Mouse (Mus musculus): ENCODE data around the gene Slc6a15. TPM values are rescaled to one million over a fixed set of nuclear protein-coding genes. Genes with fewer than 3 reads are reported as not detected.

Slc6a15 gene
- polyA plus RNA-seq, 1 experiment from 2014 or later, result 8.4 TPM

- ATAC-seq (ENCODE audit: low read depth), result no peak
- DNase-seq (ENCODE audit: low spot score), result peak; percentile 53
- 19% methylated on average over 4 of the region's 4 CpGs for WGBS
Measured at GRCm38 (mm10) chr10:103402171-103402570, 34.6 kb downstream of the Slc6a15 start.

GRCm38 (mm10) chr10:103427717-103428116 is 60.1 kb downstream of the Slc6a15 start:
- Histone ChIP-seq H3K9ac (ENCODE audit: low read depth, low read length) (no peak overlapping the region), H3K27me3 (replicated peaks; ENCODE audit: control insufficient read depth, insufficient read depth, low read length) (no peaks in the 10 kb centered on the region), H3K4me3 (ENCODE audit: low read depth, low read length) (no peak overlapping the region), H3K9me3 (ENCODE audit: control insufficient read depth, low read length) (no peaks in the 10 kb centered on the region), H3K36me3 (ENCODE audit: control insufficient read depth, insufficient read depth, low read length) (no peaks in the 10 kb centered on the region), H3K27ac (replicated peaks; ENCODE audit: low read depth, low read length) (no peak overlapping the region), H3K4me1 (ENCODE audit: control insufficient read depth, insufficient read depth, low read length) (no peaks in the 10 kb centered on the region), H3K4me2 (ENCODE audit: low read depth, low read length) (no peak overlapping the region)
- no peak for ATAC-seq (ENCODE audit: low read depth)
- peak; percentile 24 for DNase-seq (ENCODE audit: low spot score)
- 63% methylated on average over 1 of the region's 1 CpGs for WGBS

More at GRCm38 (mm10) chr10:103402171-103402570, 34.6 kb downstream of the Slc6a15 start:
- Histone ChIP-seq H3K27me3 (replicated peaks; ENCODE audit: control insufficient read depth, insufficient read depth, low read length) (no peaks in the 10 kb centered on the region), H3K36me3 (ENCODE audit: control insufficient read depth, insufficient read depth, low read length) (no peaks in the 10 kb centered on the region), H3K9ac (ENCODE audit: low read depth, low read length) (no peak overlapping the region), H3K27ac (replicated peaks; ENCODE audit: low read depth, low read length) (no peak overlapping the region), H3K4me2 (ENCODE audit: low read depth, low read length) (no peak overlapping the region), H3K4me1 (ENCODE audit: control insufficient read depth, insufficient read depth, low read length) (no peaks in the 10 kb centered on the region), H3K9me3 (ENCODE audit: control insufficient read depth, low read length) (no peaks in the 10 kb centered on the region), H3K4me3 (ENCODE audit: low read depth, low read length) (no peak overlapping the region)

GRCm38 (mm10) chr10:103442588-103442987 is 75.0 kb downstream of the Slc6a15 start:
- H3K27me3 ChIP-seq (replicated peaks; ENCODE audit: control insufficient read depth, insufficient read depth, low read length), result 0 out of 2 replicates have a peak, but pooled peaks cover 4% of the 10 kb centered on the region
- no peaks in the 10 kb centered on the region for H3K9me3 ChIP-seq (ENCODE audit: control insufficient read depth, low read length)
- no peak for DNase-seq (ENCODE audit: low spot score)
- H3K4me1 ChIP-seq (ENCODE audit: control insufficient read depth, insufficient read depth, low read length), result no peaks in the 10 kb centered on the region
- no peak overlapping the region for H3K27ac ChIP-seq (replicated peaks; ENCODE audit: low read depth, low read length)
- H3K36me3 ChIP-seq (ENCODE audit: control insufficient read depth, insufficient read depth, low read length), result no peaks in the 10 kb centered on the region
- H3K4me2 ChIP-seq (ENCODE audit: low read depth, low read length), result no peak overlapping the region
- H3K4me3 ChIP-seq (ENCODE audit: low read depth, low read length), result no peak overlapping the region
- no peak for ATAC-seq (ENCODE audit: low read depth)
- whole genome bisulfite sequencing, result 94% methylated on average over 2 of the region's 2 CpGs
- H3K9ac ChIP-seq (ENCODE audit: low read depth, low read length), result no peak overlapping the region

GRCm38 (mm10) chr10:103443070-103443469 is 75.5 kb downstream of the Slc6a15 start:
- Histone ChIP-seq H3K27me3 (replicated peaks; ENCODE audit: control insufficient read depth, insufficient read depth, low read length) (0 out of 2 replicates have a peak, but pooled peaks cover 4% of the 10 kb centered on the region), H3K27ac (replicated peaks; ENCODE audit: low read depth, low read length) (no peak overlapping the region), H3K4me2 (ENCODE audit: low read depth, low read length) (no peak overlapping the region), H3K9ac (ENCODE audit: low read depth, low read length) (no peak overlapping the region), H3K4me3 (ENCODE audit: low read depth, low read length) (no peak overlapping the region), H3K4me1 (ENCODE audit: control insufficient read depth, insufficient read depth, low read length) (no peaks in the 10 kb centered on the region), H3K36me3 (ENCODE audit: control insufficient read depth, insufficient read depth, low read length) (no peaks in the 10 kb centered on the region), H3K9me3 (ENCODE audit: control insufficient read depth, low read length) (no peaks in the 10 kb centered on the region)
- DNase-seq (ENCODE audit: low spot score), result peak; percentile 90
- WGBS, result 42% methylated on average over 3 of the region's 3 CpGs
- peak; percentile 86 for ATAC-seq (ENCODE audit: low read depth)

GRCm38 (mm10) chr10:103448340-103448739 is 80.8 kb downstream of the Slc6a15 start:
- H3K4me3 ChIP-seq (ENCODE audit: low read depth, low read length), result no peak overlapping the region
- H3K27me3 ChIP-seq (replicated peaks; ENCODE audit: control insufficient read depth, insufficient read depth, low read length), result no peaks in the 10 kb centered on the region
- WGBS, result 39% methylated on average over 2 of the region's 2 CpGs

GRCm38 (mm10) chr10:103457896-103458295 is 90.3 kb downstream of the Slc6a15 start:
- Histone ChIP-seq H3K4me1 (ENCODE audit: control insufficient read depth, insufficient read depth, low read length) (no peaks in the 10 kb centered on the region), H3K27me3 (replicated peaks; ENCODE audit: control insufficient read depth, insufficient read depth, low read length) (no peaks in the 10 kb centered on the region), H3K9ac (ENCODE audit: low read depth, low read length) (no peak overlapping the region), H3K4me3 (ENCODE audit: low read depth, low read length) (no peak overlapping the region), H3K27ac (replicated peaks; ENCODE audit: low read depth, low read length) (no peak overlapping the region), H3K4me2 (ENCODE audit: low read depth, low read length) (no peak overlapping the region), H3K36me3 (ENCODE audit: control insufficient read depth, insufficient read depth, low read length) (no peaks in the 10 kb centered on the region), H3K9me3 (ENCODE audit: control insufficient read depth, low read length) (no peaks in the 10 kb centered on the region)
- 85% methylated on average over 1 of the region's 1 CpGs for WGBS
- DNase-seq (ENCODE audit: low spot score), result no peak
- no peak for ATAC-seq (ENCODE audit: low read depth)

More at GRCm38 (mm10) chr10:103448340-103448739, 80.8 kb downstream of the Slc6a15 start:
- H3K27ac ChIP-seq (replicated peaks; ENCODE audit: low read depth, low read length), result no peak overlapping the region
- DNase-seq (ENCODE audit: low spot score), result no peak
- no peak for ATAC-seq (ENCODE audit: low read depth)
- H3K9ac ChIP-seq (ENCODE audit: low read depth, low read length), result no peak overlapping the region
- H3K36me3 ChIP-seq (ENCODE audit: control insufficient read depth, insufficient read depth, low read length), result no peaks in the 10 kb centered on the region
- no peaks in the 10 kb centered on the region for H3K9me3 ChIP-seq (ENCODE audit: control insufficient read depth, low read length)
- no peaks in the 10 kb centered on the region for H3K4me1 ChIP-seq (ENCODE audit: control insufficient read depth, insufficient read depth, low read length)
- no peak overlapping the region for H3K4me2 ChIP-seq (ENCODE audit: low read depth, low read length)

Other genes with a start within 250 kb of the Slc6a15 start
- 2.7 and 3.4 TPM in 2 replicates for gene Lrriq1, start 131.5 kb upstream of the Slc6a15 start, polyA plus RNA-seq (2014; fragmentation: Nextera tagmentation; extraction: Ambion mirVana)

Data from embryonic facial prominence, embryonic 14.5 days (tissue).